Mouse (Mus musculus) cerebellum, postnatal 25 days (tissue): Measurements from ENCODE around the gene Tenm4.

ENCODE experiments used
- DNase-seq, 2 experiments: peaks; one replicate each; pipeline ENCODE4 v3.0.0; 2021; ENCODE audit warnings: mixed read lengths in 2 of 2

Gene Tenm4

DNA sequence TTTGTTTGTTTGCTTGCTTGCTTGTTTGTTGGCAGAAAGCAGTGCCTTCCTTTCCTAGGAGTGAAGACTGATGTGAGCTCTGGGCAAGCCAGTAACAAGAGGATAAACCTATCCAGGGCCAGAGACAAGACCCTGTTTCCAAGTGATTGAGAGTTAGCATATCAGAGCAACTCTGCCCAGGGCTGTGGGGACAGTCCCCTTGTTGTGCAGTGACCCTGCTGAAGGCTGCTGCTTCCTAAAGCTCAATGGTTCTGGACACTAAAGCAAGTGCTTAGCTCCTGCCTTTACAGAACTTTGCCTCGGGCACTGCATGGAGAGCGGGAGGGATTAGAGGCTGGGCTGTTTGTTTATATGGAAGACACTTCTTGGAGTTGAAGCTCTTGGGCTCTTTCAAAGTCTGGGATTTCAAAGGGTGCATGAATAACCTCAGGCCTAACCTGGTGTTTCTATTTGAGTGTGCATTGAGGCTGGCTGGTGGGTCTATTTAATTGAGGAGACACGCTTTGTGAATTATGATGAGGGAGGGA is 185.3 kb downstream of the Tenm4 start:
- no peak for DNase-seq

DNA sequence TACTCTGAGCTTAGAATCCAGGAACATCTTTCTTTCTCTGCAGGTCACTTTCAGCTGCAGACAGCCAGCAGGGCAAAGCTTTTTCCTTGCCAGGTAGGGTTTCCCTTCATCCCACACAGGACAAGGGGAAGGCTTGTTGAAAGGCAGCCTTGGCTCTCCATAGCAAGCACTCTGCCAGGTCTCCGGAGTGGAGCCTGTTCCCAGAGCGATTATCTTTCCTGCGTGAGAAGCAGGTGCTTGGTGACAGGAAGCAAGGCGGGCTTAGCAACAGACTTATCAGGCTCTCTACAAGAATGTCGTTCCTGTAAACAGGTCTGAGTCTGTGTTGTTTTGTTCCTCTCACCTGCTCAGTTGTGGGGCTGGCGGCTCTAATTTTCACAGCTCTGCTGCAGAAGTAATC is 186.5 kb downstream of the Tenm4 start:
- peak; percentile 52 to 59 for DNase-seq

DNA sequence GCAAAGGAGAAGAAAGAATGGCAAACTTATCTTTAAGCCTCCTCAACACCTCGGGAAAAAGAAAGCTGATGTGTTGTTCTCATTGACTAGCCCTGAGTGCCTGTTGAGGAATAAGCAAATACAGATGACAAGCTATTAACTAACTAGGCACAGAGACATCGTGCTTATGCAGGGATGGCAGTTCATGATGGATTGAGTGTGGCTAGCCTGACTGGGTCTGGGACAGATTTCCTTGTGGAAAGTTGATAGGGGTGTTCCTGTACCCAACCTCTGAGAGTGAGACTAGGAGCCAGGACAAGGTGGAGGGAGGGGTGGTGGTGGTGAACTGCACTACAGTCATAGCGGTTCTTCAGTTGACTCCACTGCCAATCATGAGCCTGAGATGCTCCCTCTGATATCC is 192.3 kb downstream of the Tenm4 start:
- no peak for DNase-seq

DNA sequence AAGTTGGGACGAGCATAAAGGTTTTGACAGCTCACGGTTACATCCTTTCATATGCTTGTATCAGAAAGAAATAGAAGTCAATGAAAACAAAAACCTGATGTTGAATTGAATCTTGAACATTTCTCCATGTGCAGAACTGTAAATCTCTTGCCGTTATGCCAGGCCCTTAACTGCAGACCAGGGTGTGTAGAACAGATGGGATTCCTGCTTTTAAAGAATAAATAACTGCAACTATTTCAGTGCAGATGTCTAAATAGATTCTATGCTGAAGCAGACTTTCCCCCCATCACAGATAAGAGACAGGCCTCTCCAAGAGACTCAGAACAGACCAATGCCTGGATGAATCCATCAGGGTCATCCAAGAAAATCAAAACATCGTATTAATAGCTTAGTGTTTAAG is 198.9 kb downstream of the Tenm4 start:
- DNase-seq = no peak

DNA sequence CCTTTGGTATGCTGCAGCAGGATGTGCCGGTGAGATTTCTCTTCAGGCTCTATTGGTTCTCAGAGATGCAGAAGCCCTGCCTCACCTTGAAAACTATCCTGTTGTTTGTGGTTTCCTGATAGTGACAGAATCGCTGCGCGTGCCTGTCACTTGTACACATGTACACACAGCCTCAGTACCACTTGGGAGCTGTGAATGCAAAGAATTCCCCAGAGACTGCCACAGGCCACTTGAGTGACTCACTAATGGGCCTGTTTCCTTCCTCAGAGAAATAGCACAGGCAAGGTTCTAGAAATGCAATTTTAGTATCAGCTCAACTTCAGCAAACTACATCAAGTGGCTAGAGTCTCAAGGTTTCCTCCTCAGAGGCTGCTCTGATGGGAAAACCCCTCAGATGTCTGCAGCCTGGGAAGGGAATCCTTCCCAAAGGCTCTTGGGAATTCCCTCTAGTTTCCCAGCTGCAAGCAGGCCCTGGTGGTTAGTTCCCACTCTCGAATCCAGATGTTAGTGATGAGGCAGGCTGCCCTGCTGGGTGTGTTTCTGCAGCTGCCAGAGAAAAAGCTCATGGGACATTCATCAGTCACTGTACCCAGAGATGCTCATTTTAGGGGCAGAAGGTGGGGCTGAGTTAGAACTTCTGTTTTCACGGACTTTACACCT is 203.1 kb downstream of the Tenm4 start:
- no peak for DNase-seq

DNA sequence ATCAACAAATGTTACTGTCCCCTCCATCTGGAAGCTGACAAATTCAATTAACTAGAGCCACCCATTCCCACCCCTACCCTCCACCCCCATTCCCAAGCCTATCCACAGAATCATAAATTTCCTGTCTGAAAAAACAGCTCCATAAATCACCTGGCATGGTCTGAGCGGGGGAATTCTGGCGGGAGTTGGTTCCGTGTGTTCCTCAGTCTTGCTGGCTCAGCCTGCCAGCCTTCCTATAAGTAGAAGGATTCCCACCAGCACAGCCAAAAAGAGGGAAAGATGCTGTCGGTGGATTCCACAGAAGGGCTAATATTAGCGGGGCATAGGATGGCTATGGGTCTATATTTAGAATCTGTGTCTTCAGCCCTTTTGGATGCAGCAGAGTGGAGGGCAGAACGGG is 204.5 kb downstream of the Tenm4 start:
- no peak for DNase-seq

DNA sequence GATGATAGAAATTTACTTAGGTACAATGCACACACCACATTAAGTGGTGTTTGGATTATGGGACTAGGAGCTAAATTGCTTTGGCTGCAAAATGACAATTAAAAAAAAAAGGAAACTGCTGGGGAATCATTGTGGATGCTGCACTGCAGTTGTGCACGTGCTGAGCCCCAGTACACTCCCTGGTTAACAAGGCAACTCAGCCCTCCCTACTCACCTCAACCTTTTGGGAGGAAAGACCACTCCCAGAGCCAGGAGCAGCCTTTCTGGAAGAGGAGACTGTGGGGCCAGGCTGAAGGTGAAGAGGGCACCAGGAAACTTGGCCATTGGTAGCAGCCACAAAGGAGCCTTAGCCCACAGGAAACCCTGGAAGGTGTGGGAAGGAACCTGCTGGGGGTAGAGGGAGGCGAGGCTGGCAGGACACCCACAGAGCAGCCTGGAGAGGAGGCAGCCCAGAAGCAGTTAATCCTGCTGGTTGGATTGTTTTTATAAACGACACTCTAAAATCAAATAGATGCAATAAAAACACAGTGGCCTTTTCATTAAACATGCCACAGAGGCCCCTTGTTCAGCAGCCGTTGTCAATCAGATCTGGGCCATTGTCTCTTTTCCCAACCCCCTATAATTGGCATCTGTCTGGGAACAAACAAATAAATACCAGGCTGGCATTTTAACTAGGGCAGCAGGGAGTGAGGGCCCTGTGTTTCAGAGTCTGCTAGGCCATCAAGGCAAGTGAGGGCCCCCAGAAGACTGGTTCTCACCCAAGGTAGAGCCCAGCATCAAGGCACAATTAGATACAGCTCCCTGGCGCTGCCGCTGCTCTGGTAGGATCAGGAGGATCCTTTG is 212.9 kb downstream of the Tenm4 start:
- no peak for DNase-seq

DNA sequence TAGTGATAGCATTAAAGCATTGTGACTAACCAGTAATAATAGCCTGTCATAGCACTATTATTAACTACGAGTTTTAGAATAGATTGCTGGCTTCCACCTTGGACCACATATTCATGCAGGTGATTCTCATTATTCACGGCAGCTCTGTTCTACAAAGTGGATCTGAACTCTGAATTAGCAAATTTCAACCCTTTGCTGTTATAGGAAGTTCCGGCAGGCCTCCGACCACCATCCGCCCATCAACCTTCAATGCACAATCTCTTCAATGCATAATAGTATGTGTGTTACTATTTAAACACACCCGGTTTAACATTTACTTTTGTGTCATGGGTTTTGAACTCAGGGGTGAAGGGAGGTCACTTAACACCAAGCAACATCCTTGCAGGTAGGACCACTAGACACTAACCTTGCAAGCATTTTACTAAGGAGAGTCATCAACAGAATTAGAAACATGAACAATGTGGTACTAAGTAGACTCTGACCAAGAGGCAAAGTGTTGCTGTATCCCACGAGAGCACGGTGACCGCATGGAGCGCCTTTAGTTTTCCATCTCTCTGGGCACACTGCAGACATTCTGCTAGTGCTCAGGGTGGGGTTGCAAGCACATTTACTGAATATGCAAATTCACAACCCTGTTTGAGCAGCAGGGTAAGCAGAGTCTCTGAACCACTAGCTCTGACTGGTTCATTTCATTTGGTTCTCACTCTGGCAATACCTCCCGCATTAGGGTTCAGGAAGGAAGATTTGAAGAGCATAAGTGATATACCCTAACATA is 213.9 kb downstream of the Tenm4 start:
- no peak for DNase-seq

DNA sequence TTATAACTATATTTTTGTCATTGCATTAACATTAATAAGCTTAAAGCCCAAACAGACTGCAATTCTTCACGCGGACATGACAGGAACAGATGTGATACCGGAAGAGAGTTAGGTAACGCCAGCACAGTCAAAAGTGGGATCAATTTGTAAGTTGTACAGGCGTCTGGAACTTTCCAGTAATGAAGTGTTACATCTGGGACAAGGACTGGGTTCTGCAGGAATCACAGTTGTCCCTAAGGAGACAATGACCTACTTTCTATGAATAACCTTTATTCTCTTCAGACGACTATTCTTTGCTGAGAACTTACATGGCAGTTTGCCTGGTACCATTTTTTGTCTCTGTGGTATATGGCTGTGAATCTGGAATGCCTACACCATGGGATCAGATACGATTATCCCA is 214.8 kb downstream of the Tenm4 start:
- no peak for DNase-seq

DNA sequence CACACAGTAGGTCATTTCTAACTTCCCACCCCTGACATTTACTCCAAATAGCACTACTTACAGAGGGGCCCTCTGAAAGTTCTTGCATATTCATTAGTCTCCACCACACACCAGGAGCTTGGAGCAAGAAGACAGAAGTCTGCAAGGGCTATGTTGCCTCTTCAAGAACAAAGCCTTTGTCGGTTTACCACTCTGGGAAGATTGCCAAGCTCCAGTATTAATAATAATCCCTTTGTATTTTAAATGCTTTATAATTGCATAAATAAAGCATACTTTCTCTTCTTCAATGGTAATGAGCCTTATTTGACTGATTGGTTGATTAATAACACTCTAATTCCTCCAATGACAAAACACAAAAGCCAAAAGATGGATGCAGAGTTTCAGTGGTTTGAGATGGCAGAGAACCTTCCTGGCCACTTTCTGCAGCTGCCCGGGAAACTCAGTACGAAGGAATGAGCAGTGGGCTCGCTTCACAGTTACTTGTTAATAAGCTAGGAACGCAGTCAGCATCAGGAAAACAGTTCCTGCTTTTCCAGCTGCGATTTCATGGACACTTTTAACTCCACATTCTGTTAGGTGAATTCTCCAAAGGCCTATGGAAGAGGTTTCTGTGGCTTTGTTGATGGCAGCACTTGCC is 219.1 kb downstream of the Tenm4 start:
- DNase-seq = no peak

DNA sequence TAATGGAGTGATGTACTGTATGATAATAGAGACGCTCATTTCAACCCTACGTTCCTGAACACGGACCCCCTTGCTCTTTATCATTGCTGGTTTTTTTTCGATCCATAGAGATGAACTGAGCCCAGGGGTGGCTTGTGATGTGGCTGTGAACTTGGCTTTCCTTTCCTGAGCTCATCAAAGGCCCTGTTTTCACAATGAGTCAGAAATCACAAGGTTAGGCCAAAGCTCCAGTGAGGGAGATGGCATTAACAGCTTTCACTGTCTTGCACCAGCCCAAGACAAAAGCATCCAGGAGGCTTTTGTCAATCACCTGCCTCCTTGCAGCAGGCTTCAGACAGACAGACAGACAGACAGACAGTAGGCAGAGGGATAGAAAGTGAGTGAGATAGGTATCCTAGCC is 219.8 kb downstream of the Tenm4 start:
- DNase-seq = no peak

DNA sequence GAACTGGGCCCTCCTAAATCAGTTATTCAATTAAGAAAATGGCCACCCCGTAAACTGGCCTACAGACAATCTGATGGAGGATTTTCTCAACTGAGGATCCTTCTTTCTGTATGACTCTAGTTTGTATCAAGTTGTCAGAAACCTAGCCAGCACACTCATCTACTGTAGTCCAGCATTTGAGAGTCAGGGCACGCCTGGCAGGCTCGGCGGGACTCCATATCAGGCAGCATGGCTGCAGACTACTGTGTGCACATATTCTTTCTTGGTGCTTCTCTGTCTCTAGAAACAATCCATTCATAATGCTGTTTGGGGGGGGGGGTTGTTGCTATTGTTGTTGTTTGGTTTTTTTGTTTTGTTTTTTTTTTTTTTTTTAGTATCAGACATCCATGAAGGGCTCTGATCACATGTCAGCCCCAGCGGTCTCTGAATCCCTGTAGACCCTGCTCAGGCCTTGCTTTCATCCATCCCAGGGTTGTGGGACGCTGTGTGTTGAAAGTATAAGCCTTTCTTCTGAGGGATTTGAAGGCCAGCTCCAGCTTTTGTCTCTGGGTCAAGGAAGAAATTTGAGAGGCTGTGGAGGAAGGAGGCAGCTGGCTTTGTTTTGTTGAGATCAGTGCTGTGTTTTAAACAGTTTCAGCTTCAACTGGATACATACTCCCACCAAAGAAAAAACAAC is 220.9 kb downstream of the Tenm4 start:
- DNase-seq = no peak

DNA sequence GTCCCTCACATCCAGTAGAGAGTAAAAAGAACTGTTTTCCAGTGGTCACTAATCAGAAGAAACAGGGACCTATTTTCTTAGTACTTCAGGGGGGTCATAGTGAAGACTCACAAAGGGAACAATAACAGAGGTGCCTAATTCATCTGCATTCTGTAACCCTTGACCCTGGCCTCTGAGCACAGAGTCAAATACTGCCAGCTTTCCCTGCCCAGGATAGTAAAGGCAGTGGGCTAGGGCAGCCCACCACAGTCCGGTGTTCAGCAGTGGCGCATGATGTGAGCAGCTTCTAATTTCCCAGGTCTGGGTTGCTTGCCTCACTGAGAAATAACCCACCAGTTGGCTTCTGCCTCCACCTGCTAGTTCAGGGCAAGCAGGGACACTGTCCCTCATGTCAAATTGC is 221.6 kb downstream of the Tenm4 start:
- no peak for DNase-seq

DNA sequence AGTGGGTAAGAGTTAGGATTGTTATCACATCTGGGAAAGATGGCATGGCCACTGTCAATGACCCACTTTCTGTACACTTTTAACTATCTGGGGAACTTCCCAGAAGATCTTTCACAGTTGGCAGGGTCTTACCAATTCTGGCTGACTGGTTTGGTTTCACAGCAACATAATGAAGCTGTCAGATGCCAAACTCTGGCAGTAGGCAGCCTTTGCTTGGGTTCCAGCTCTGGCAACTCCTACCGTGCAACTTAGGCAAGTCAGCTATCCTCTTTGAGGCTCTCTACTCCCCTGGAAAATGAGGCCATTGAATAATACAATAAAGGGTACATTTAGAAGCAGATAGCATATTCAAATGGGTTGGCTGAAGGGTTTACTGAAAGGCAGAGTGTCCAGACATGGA is 226.9 kb downstream of the Tenm4 start:
- DNase-seq = no peak

DNA sequence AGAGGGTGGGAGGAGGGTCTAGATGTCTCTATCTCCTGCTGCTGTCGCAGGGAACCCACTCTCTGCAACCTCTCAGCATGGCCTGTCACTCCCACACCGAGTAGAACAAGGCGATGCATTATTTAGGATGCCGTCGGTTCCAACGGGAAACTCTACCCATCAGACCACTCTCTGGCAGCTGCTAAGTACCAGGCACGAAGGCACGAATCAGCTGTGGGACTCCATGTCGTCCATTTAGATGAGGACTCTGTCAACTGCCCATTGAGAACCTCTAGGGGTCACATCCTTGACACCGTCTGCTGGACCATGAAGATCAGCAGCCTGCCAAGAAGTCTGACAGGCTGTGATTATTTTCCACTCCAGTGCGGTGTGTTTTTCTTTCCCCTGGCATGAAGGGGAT is 229.4 kb downstream of the Tenm4 start:
- DNase-seq = peak in 1 of 2 experiments; percentile 12

DNA sequence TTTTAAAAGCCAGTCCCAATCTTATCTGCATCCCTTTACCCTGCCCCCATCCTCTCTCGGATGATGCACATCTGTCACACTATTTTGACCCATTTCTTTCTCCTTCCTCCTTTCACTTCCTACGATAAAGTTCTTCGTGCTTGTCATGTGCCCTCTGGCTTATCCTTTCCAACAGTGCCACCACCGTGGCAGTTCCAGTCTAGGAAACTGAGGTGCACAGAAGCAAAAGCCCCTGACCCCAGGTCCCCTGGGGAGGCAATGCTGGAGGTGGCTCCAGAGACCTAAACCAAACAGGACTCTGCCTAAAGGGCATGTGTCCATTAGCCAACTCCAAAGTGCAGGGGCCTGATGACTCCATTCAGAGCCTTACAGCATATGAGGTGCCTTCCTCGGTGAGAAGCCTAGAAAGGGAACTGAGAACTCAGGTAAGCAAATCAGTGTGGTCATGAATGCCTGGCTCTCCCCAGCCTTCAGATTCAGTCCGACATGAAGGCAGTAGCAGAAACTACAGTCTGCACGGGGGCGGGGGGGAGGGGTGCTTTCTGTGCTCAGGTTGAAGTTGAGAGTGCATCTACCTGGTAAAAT is 235.7 kb downstream of the Tenm4 start:
- DNase-seq = no peak

DNA sequence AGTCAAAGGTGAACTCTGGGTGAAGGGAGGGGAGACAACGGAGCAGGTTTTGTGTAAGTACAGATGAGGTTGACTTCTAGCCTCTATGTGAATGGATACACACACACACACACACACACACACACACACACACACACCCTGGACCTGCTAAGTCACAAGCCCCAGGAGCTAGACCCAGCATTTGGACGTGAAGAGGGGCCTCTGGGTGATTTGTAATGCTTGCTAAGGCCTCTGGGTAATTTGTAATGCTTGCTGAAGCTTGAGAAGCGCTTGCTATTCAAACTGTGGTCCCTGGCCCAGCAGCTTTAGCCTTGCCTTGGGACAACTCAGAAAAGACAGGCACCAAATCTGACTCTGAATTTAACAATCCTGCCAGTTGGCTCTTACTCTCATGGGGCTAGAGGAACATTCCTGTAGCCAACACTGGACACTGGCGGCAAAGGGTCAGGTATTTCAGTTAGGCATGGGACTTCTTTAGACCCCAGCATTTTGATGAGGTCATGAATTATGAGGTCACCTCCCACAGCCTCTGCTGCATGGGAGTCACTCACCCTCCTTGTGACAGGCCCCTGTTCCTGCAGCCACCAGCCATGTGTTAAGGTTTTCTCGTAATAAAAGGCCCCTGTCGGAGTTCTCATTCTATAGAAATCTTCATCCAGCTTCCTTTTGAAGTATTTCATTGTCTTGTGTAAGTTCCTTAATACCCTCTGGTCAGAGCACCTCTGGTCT is 237.3 kb downstream of the Tenm4 start:
- no peak for DNase-seq

DNA sequence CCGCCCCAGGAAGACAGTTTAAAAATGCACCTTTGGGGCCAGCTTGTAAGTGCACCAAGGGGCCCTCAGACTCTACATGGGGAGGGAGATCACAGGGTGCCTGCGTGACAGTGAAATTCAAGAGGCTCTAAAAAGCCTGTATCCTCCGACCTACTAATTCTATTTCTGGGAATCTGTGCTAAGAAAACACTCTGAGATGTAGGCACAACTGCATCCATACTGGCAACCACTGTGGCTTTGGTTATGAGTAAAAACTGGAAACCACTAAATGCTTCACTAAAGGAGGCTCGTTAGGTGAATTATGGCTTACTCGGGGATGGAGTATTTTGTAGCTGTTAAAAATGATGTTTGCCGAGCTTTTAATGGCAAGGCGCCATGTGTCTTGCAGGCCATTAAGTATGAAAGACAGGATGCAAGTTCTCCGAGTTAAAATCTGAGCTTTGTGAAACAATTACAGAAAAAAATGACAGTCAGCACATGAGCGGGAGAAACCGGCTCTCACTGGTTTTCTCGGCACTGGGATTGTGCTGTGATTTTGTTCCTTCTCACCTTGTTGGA is 238.4 kb downstream of the Tenm4 start:
- no peak for DNase-seq

DNA sequence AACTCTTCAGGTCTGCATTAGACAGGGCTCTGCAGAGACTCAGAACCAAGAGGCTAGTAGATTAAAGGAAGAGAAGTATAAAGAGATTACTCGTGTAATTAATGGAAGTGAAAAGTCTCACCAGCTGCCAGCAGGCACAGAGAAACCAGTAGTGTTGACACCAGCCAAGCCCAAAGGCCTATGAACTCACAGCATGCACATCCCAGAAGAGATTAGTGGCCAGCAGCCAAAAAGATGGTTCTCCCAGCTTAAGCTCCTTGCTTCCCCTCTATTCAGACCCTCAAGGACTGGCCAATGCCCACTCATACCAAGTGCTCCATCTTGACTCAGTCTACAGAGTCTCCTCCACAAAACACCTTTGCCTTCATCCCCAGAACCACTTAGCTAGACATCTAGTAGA is 242.8 kb downstream of the Tenm4 start:
- DNase-seq = no peak

DNA sequence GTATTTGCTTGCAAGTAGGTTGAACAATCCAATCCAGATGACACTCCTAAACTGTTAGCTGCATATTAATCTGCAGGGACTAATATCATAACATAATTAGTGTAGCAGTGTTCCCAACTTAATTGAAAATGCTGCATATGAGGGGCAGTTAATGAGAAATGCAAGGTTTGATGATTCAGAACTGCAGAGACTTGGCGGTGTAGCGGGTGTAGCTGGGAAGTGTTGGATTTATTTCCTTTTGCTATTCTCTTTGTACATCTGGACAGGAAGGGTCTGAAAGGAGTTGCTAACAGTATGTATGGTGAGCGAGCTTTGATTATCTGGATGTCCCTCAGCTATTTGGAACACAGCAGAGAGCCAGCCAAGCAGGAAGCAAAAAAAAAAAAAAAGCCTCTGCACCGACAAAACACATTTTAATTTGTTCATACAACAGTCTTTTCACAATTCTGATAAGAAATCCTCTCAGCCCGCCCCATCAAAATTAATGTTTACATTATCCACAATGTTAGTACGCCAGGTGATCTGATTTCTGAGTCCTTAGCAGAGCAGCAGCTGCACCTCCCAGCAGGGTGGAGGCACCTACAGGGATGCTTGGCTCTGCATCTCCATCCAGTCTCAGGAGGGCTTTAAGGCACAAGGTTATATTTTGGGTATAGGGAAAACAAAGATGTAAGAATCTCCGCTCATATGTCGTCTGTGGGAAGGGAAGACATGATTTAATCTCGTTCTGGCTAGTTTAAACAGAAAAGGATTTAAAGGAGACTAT is 243.4 kb downstream of the Tenm4 start:
- DNase-seq = peak; percentile 62 to 78
